Mouse (Mus musculus) layer of hippocampus, postnatal 36 days (tissue): ENCODE data around the gene D2hgdh. TPM values are rescaled to one million over a fixed set of nuclear protein-coding genes. Genes with fewer than 3 reads are reported as not detected.
A peak's percentile ranks its signal among the peaks of the same experiment; 100 is the strongest.

Source experiments
- DNase-seq, 2 experiments: peaks; one replicate each; pipeline ENCODE4 v3.0.0; 2022
- total RNA-seq, 2 experiments: library from RNA; stranded (reverse); gene quantifications; 2 replicates each; pipeline ENCODE4 v1.2.3; 2021

Gene D2hgdh
- total RNA-seq: 10 to 100 TPM; 16.1 to 18.5 TPM

DNA sequence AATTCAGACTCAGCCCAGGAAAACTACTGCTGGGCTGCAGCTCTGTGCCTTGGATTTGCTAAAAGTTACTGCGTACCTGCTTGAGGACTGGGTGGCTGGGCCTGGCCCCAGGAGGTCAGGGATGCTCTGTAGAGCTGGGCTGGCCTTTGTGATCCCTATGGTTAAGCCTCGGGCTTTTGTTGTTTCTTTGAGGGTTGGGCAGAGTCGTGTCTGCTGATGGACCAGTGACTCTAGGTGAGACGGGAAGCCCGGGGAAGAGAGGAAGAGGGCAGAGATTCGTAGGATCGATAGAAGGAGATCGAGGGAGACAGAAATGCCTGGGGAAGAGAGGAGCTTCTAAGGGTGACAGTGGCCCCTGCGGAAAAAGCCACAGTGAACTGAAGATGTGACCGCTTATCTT lies at the start of gene D2hgdh:
Gene D2hgdh, plus strand, starts transcription at position 301 of the 400 bp plus-strand sequence.
- DNase-seq: no peak

GRCm38 (mm10) chr1:93776686-93777085 lies 48.0 kb upstream of the D2hgdh start:
- DNase-seq: no peak

DNA sequence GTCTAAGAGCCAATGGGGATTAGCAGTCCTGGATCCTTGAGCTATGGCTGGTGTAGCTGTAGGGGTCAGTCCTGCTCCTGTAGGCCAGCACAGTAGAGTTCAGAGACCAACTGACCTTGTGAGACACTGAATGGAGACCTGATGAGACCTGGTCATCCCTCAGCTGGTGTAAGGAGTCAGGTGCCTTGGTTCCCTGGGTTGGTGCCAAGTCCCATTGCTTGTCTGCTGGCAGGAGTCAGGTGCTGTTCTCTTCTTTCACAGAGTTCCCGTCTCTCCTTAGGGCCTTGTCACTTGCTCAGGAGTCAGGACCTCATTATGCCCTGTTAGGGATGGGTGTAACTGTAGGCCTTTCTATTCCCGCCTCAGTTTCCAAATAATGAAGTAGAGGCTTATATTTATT lies 37.8 kb upstream of the D2hgdh start:
- DNase-seq: no peak

DNA sequence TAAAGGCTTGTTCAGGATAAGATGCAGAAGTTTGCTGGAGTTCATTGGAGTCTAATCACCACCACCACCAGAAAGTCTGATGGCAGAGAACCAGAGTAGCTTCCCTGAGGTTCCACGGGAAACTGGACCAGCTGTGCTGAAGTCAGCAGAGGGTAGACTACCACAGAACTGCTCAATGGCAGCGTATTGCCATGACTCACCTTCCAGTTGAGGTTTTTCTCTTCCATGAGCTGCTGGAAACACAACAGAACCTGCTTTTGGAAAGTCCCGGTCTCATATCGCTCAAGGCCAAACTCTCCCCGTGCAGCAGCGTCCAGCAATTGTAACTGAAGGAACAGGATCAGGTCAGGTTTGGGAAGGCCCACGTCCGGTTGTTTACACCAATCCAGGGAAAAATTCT lies 30.2 kb upstream of the D2hgdh start:
- DNase-seq: no peak

GRCm38 (mm10) chr1:93795886-93796285 lies 28.8 kb upstream of the D2hgdh start:
- no peak for DNase-seq

DNA sequence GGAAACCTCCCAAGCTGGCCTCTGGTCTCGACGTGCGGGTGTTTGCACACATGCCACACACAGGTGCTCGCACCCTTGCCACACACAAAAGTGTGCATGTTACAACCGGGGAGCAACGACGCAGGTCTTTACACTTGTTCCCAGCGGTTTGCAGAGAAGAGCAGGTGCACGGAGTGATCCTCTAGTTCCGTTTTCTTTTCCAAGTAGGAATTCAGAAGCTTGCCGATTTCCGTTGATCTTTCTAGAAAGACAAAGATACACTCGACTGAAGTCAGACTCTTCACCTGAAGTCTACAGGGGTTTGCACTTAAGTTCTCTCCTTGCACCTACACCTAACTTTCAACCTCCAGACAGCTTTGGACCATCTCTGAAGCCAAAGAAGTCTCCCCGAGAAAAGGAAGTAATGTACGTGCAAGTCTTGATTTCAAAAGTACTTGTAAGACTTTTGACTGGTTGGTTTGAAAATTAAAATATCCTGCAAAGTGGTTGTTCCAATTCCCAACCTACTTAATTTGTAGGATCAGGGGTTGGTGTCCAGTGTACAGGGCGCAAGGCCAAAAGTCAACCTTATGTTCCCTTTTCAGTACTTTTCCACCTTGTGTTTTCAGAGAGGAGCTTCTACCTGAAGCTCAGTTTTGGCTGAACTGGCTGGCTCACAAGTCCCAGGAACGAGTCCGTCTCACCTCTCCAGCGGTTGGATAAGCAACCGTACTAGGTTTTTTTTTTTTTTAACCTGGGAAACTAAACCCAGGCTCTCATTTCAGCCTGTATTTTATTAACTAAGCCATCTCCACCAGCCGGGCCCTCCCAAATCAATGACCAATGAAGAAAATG lies 23.8 kb upstream of the D2hgdh start:
- DNase-seq: no peak

- peak; percentile 91 to 92 for DNase-seq
Observed at GRCm38 (mm10) chr1:93801741-93802238, 22.9 kb upstream of the D2hgdh start, which contains the start of gene Dtymk. Gene Dtymk (minus strand): TSS chr1:93801934.

GRCm38 (mm10) chr1:93802771-93803170 lies 21.9 kb upstream of the D2hgdh start:
- no peak for DNase-seq

- peak; percentile 99 for DNase-seq
Observed at GRCm38 (mm10) chr1:93803556-93804507, 20.9 kb upstream of the D2hgdh start, which contains the start of gene Ing5. Gene Ing5 (plus strand): TSS chr1:93803965.

GRCm38 (mm10) chr1:93804818-93805217 lies 19.9 kb upstream of the D2hgdh start:
- no peak for DNase-seq

GRCm38 (mm10) chr1:93805221-93805951 lies 19.3 kb upstream of the D2hgdh start:
- no peak for DNase-seq

- DNase-seq: no peak
Observed at GRCm38 (mm10) chr1:93808871-93809270, 15.8 kb upstream of the D2hgdh start.

- DNase-seq: no peak
Observed at GRCm38 (mm10) chr1:93810011-93810410, 14.7 kb upstream of the D2hgdh start.

DNA sequence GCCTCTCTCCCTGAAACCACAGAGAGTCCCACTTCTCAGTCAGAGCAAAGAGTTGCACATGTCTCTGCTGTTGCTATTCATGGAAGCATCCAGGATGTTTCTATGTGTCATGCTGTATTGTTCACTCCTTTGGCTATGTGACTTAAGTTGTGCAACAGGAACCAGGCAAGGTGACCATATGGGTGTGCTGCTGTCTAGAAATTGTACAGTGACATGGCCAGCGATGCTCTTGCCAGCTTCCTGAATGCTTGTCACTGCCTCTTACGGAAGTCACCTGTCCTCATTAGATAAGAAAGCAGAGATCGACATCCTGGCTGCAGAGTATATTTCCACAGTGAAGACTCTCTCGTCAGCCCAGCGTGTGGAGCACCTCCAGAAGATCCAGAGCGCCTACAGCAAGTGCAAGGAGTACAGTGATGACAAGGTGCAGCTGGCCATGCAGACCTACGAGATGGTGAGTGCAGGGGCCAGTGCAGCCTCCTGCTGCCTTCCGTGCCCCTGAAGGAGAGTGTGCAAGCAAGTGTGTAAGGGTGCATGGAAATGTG lies 13.1 kb upstream of the D2hgdh start:
- DNase-seq: no peak

- DNase-seq: no peak
Observed at GRCm38 (mm10) chr1:93817823-93818532, 6.7 kb upstream of the D2hgdh start.

- no peak for DNase-seq
Observed at GRCm38 (mm10) chr1:93818722-93819121, 6.0 kb upstream of the D2hgdh start.

- no peak for DNase-seq
Observed at GRCm38 (mm10) chr1:93823796-93824495, 763 bp upstream of the D2hgdh start.

GRCm38 (mm10) chr1:93825105-93825674 lies 481 bp downstream of the D2hgdh start:
- peak; percentile 96 for DNase-seq

GRCm38 (mm10) chr1:93825771-93826539 lies 1.2 kb downstream of the D2hgdh start:
- DNase-seq: no peak

GRCm38 (mm10) chr1:93826540-93826835 lies 1.8 kb downstream of the D2hgdh start:
- no peak for DNase-seq
